Mouse (Mus musculus) intestine, postnatal 0 days (tissue): Measurements from ENCODE around the gene Ube2t. TPM values are rescaled to one million over a fixed set of nuclear protein-coding genes. Genes with fewer than 3 reads are reported as not detected.

Experiments used
- ATAC-seq: fragments of 200-750 bp; cut with Nextera tagmentation; 2 replicates; pipeline ENCODE4 v1.8.0; 2017; ENCODE audit warnings: mild to moderate bottlenecking, moderate TSS enrichment, moderate library complexity
- H3K27ac ChIP-seq: fragments of 300-500 bp; sonication (generic); 2 replicates; pipeline ENCODE4 v1.5.1; 2014; ENCODE audit warnings: mild to moderate bottlenecking, low read depth, low read length, moderate library complexity
- H3K27me3 ChIP-seq: fragments of 300-500 bp; sonication (generic); replicated peaks from 2 replicates; pipeline ENCODE4 v1.6.1; 2014; ENCODE audit warnings: low read length, mixed read lengths; ENCODE audit not compliant: control insufficient read depth, insufficient read depth
- H3K36me3 ChIP-seq: fragments of 300-500 bp; sonication (generic); 2 replicates; pipeline ENCODE4 v1.6.1; 2014; ENCODE audit warnings: mild to moderate bottlenecking, moderate library complexity; ENCODE audit not compliant: control insufficient read depth, insufficient read depth
- H3K4me1 ChIP-seq: fragments of 300-500 bp; sonication (generic); replicated peaks from 2 replicates; pipeline ENCODE4 v1.6.1; 2014; ENCODE audit warnings: antibody characterized with exemption, low read length, mixed read lengths; ENCODE audit not compliant: control insufficient read depth, insufficient read depth
- H3K4me2 ChIP-seq: fragments of 300-500 bp; sonication (generic); replicated peaks from 2 replicates; pipeline ENCODE4 v1.6.1; 2014; ENCODE audit warnings: low read depth, mild to moderate bottlenecking, moderate library complexity
- H3K4me3 ChIP-seq: fragments of 300-500 bp; sonication (generic); 2 replicates; pipeline ENCODE4 v1.5.1; 2014; ENCODE audit warnings: low read depth, low read length
- H3K9ac ChIP-seq: fragments of 300-500 bp; sonication (generic); 2 replicates; pipeline ENCODE4 v1.6.1; 2014; ENCODE audit warnings: mild to moderate bottlenecking, low read depth, low read length
- H3K9me3 ChIP-seq: fragments of 300-500 bp; sonication (generic); 2 replicates; pipeline ENCODE4 v1.6.1; 2016; ENCODE audit warnings: mixed run types; ENCODE audit not compliant: control insufficient read depth
- CTCF ChIP-seq: sonication (generic); IDR thresholded peaks from 2 replicates; pipeline ENCODE4 v1.5.1; 2016; ENCODE audit warnings: low read depth, mild to moderate bottlenecking, control low read depth, antibody characterized with exemption, moderate library complexity
- WGBS: fragments of 180-500 bp; shearing (Covaris S2); extraction: QIAGEN DNeasy Blood & Tissue Kit; methylation state at CpG from one replicate; pipeline ENCODE4 v1.1.7; 2014; 5-methylcytosine and 5-hydroxymethylcytosine counted together
- polyA plus RNA-seq: library from polyadenylated mRNA; unstranded; fragments of >200 nt; fragmentation: Nextera tagmentation; extraction: Ambion mirVana; gene quantifications from 2 replicates; pipeline ENCODE4 v1.2.1, GENCODE M21; 2015

Ube2t gene
- polyA plus RNA-seq = 9.4 and 12.3 TPM in 2 replicates

GRCm38 (mm10) chr1:134962053-134962803, at the start of gene Ube2t:
Gene Ube2t, plus strand, starts transcription at chr1:134962565.
- no peaks in the 10 kb centered on the region for H3K4me1 ChIP-seq
- H3K4me2 ChIP-seq = peak within 1 kb of the TSS; percentile 75
- 2% methylated on average over 50 of the region's 50 CpGs for WGBS
- no peaks in the 10 kb centered on the region for H3K27me3 ChIP-seq
- no peak for TF ChIP-seq CTCF
- H3K4me3 ChIP-seq = peak within 1 kb of the TSS; percentile 81
- H3K9me3 ChIP-seq = no peaks in the 10 kb centered on the region
- H3K36me3 ChIP-seq = no peaks in the 10 kb centered on the region
- peak within 1 kb of the TSS; percentile 57 for H3K9ac ChIP-seq
- ATAC-seq = peak; percentile 99
- H3K27ac ChIP-seq = no peak within 1 kb of the TSS

GRCm38 (mm10) chr1:134913535-134913934, 48.8 kb upstream of the Ube2t start:
- H3K4me3 ChIP-seq = no peak overlapping the region
- WGBS = 82% methylated on average over 4 of the region's 4 CpGs
- no peaks in the 10 kb centered on the region for H3K27me3 ChIP-seq
- H3K36me3 ChIP-seq = no peaks in the 10 kb centered on the region
- H3K4me2 ChIP-seq = no peak overlapping the region
- no peak for ATAC-seq
- H3K9me3 ChIP-seq = no peaks in the 10 kb centered on the region
- TF ChIP-seq CTCF = no peak
- H3K4me1 ChIP-seq = no peaks in the 10 kb centered on the region
- no peak overlapping the region for H3K9ac ChIP-seq
- no peak overlapping the region for H3K27ac ChIP-seq

GRCm38 (mm10) chr1:134915421-134915820, 46.9 kb upstream of the Ube2t start:
- no peaks in the 10 kb centered on the region for H3K36me3 ChIP-seq
- no peaks in the 10 kb centered on the region for H3K27me3 ChIP-seq
- H3K9me3 ChIP-seq = no peaks in the 10 kb centered on the region
- no peak overlapping the region for H3K4me3 ChIP-seq
- H3K9ac ChIP-seq = no peak overlapping the region
- no peaks in the 10 kb centered on the region for H3K4me1 ChIP-seq
- no peak overlapping the region for H3K4me2 ChIP-seq
- no peak for ATAC-seq
- TF ChIP-seq CTCF = no peak
- no peak overlapping the region for H3K27ac ChIP-seq
- 84% methylated on average over 4 of the region's 4 CpGs for WGBS

- no peak overlapping the region for H3K9ac ChIP-seq
- no peak overlapping the region for H3K27ac ChIP-seq
- H3K36me3 ChIP-seq = no peaks in the 10 kb centered on the region
- H3K4me2 ChIP-seq = no peak overlapping the region
- H3K4me1 ChIP-seq = no peaks in the 10 kb centered on the region
- TF ChIP-seq CTCF = no peak
- no peak for ATAC-seq
- H3K4me3 ChIP-seq = no peak overlapping the region
- 87% methylated on average over 6 of the region's 6 CpGs for WGBS
- no peaks in the 10 kb centered on the region for H3K27me3 ChIP-seq
- no peaks in the 10 kb centered on the region for H3K9me3 ChIP-seq
Measured at GRCm38 (mm10) chr1:134919010-134919409, 43.4 kb upstream of the Ube2t start.

GRCm38 (mm10) chr1:134932431-134932830, 29.9 kb upstream of the Ube2t start:
- Histone ChIP-seq H3K27me3 (no peaks in the 10 kb centered on the region), H3K4me1 (no peaks in the 10 kb centered on the region; the same call in 1 of the 2 replicates), H3K4me3 (no peak overlapping the region), H3K27ac (no peak overlapping the region), H3K9me3 (no peaks in the 10 kb centered on the region), H3K9ac (no peak overlapping the region), H3K36me3 (no peaks in the 10 kb centered on the region), H3K4me2 (no peak overlapping the region)
- TF ChIP-seq CTCF = no peak
- WGBS = 60% methylated on average over 7 of the region's 7 CpGs
- ATAC-seq = no peak

GRCm38 (mm10) chr1:134936335-134936734, 26.0 kb upstream of the Ube2t start:
- Histone ChIP-seq H3K4me1 (no peaks in the 10 kb centered on the region; the same call in 1 of the 2 replicates), H3K36me3 (no peaks in the 10 kb centered on the region), H3K4me3 (no peak overlapping the region), H3K27ac (no peak overlapping the region), H3K9ac (no peak overlapping the region), H3K27me3 (no peaks in the 10 kb centered on the region), H3K4me2 (no peak overlapping the region), H3K9me3 (no peaks in the 10 kb centered on the region)
- ATAC-seq = no peak
- TF ChIP-seq CTCF = no peak
- 88% methylated on average over 6 of the region's 6 CpGs for WGBS
